Mouse (Mus musculus): ENCODE data around the gene Plppr1. TPM values are rescaled to one million over a fixed set of nuclear protein-coding genes. Genes with fewer than 3 reads are reported as not detected.

Plppr1 gene
- polyA plus RNA-seq, 1 experiment = not detected

DNA sequence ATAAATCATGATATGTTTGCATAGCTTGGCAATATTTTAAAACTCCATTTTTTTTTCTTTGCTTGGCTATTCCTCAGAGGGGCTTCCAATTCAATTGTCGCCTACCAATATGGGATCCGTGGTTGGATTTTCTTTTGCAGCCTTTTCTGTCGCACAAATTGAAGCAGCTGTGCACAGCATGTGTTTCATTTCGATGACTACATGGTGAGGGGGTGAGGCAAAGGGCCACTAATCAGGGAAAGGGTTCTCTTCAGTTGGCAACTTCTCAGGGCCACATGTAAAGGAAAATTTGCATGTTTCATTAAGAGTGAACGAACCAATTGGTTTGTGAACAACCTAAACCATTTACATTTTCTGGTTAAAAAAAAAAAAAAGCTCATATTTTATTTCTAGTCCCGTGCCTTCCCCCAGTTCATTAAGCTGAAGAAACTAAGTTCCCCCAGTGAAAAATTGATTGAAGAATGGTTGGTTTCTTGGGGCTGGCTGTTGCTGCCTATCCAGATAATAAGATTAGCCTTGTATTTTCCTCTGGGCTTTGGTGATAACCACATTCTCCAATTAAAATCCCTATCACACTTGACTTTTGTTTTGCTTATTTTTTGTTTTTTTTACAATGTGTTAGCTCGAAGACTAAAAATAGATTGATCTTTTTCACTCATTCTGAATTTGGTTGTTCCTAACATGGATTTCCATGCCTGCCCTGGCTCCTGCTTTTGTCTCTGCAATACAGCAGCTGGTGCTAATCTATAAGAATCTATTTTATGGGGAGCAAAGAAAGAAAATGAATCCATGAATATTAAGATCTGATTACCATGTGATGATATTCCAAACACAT, 43.1 kb downstream of the Plppr1 start:
- Histone ChIP-seq H3ac (ENCODE audit: control insufficient read depth, insufficient read length, low read depth) (no peak overlapping the region), H3K79me3 (ENCODE audit: low read depth) (no peaks in the 10 kb centered on the region), H3K27me3 (ENCODE audit: control insufficient read depth, insufficient read depth, insufficient read length) (no peaks in the 10 kb centered on the region), H3K4me3 (ENCODE audit: insufficient read depth, poor library complexity, severe bottlenecking) (no peak overlapping the region), H3K79me2 (ENCODE audit: control insufficient read depth, insufficient read depth) (no peaks in the 10 kb centered on the region), H3K36me3 (ENCODE audit: control insufficient read depth, insufficient read depth) (no peaks in the 10 kb centered on the region)
- TF ChIP-seq FOSL1 (IDR thresholded peaks at IDR 0.05; ENCODE audit: insufficient read depth, low read length, poor library complexity, severe bottlenecking) (no peak), CEBPB (IDR thresholded peaks at IDR 0.05; ENCODE audit: low read depth) (no peak), USF1 (IDR thresholded peaks at IDR 0.05; ENCODE audit: low read depth) (no peak), MYOG (IDR thresholded peaks at IDR 0.05; ENCODE audit: control insufficient read depth, extremely low read depth, insufficient read length) (no peak), CTCF (IDR thresholded peaks at IDR 0.05; ENCODE audit: control insufficient read depth, insufficient read depth, insufficient read length) (no peak), MAX (IDR thresholded peaks at IDR 0.05) (no peak), MYOD1 (IDR thresholded peaks at IDR 0.05; ENCODE audit: control insufficient read depth, insufficient read length, low read depth) (no peak)

DNA sequence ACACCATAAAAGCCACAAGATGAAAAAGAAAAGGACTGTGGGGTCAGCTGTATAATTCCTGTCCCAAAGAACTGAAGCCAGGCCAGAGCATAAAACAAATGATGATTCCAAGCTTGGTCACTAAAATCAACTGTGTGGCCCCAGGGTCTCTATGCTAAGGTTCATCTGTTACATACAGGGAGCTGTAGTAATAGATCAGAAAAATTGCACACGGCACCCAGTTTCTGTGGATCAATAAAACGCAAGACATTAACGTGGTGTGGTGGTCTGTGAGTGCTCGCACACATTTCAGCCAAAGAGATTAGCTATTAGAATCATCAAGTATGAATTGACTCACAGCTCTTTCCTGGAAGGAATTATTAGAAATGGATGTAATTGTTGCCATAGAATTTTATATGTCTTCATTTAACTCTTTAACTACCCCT, 43.7 kb downstream of the Plppr1 start:
- H3K36me3 ChIP-seq (ENCODE audit: control insufficient read depth, insufficient read depth) = no peaks in the 10 kb centered on the region

DNA sequence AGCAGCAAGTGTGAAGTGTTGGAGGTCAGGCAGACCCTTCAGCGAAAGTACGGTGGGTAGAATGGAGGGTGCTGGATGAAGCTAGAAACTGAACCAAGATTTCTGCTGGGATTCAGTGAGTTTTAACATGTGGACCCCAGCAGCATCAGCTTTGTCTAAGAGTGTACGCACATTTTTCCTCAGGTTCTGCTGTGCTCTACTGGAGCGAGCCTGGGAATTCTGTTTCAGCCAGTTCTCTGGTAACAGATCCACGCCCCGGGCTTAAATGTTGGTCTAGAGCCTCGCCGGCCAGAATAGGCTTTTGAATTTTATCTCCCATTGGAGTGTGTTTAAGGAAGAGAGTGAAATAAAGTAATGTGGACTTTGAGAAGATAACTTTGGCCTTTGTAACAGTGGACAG, 45.8 kb downstream of the Plppr1 start:
- Histone ChIP-seq H3K4me3 (ENCODE audit: insufficient read depth, poor library complexity, severe bottlenecking) (no peak overlapping the region), H3K27me3 (ENCODE audit: control insufficient read depth, insufficient read depth, insufficient read length) (no peaks in the 10 kb centered on the region), H3K36me3 (ENCODE audit: control insufficient read depth, insufficient read depth) (no peaks in the 10 kb centered on the region), H3ac (ENCODE audit: control insufficient read depth, insufficient read length, low read depth) (no peak overlapping the region), H3K79me3 (ENCODE audit: low read depth) (no peaks in the 10 kb centered on the region), H3K79me2 (ENCODE audit: control insufficient read depth, insufficient read depth) (no peaks in the 10 kb centered on the region)
- TF ChIP-seq MYOD1 (IDR thresholded peaks at IDR 0.05; ENCODE audit: control insufficient read depth, insufficient read length, low read depth) (no peak), MAX (IDR thresholded peaks at IDR 0.05) (no peak), CEBPB (IDR thresholded peaks at IDR 0.05; ENCODE audit: low read depth) (no peak), USF1 (IDR thresholded peaks at IDR 0.05; ENCODE audit: low read depth) (no peak), CTCF (IDR thresholded peaks at IDR 0.05; ENCODE audit: control insufficient read depth, insufficient read depth, insufficient read length) (no peak), FOSL1 (IDR thresholded peaks at IDR 0.05; ENCODE audit: insufficient read depth, low read length, poor library complexity, severe bottlenecking) (no peak), MYOG (IDR thresholded peaks at IDR 0.05; ENCODE audit: control insufficient read depth, extremely low read depth, insufficient read length) (no peak)

More for the DNA sequence above, 43.7 kb downstream of the Plppr1 start:
- H3K27me3 ChIP-seq (ENCODE audit: control insufficient read depth, insufficient read depth, insufficient read length) = no peaks in the 10 kb centered on the region
- H3K79me3 ChIP-seq (ENCODE audit: low read depth) = no peaks in the 10 kb centered on the region
- no peak overlapping the region for H3ac ChIP-seq (ENCODE audit: control insufficient read depth, insufficient read length, low read depth)
- TF ChIP-seq MYOG (IDR thresholded peaks at IDR 0.05; ENCODE audit: control insufficient read depth, extremely low read depth, insufficient read length) (no peak), CTCF (IDR thresholded peaks at IDR 0.05; ENCODE audit: control insufficient read depth, insufficient read depth, insufficient read length) (no peak), MYOD1 (IDR thresholded peaks at IDR 0.05; ENCODE audit: control insufficient read depth, insufficient read length, low read depth) (no peak), FOSL1 (IDR thresholded peaks at IDR 0.05; ENCODE audit: insufficient read depth, low read length, poor library complexity, severe bottlenecking) (no peak), USF1 (IDR thresholded peaks at IDR 0.05; ENCODE audit: low read depth) (no peak), MAX (IDR thresholded peaks at IDR 0.05) (no peak), CEBPB (IDR thresholded peaks at IDR 0.05; ENCODE audit: low read depth) (no peak)
- H3K79me2 ChIP-seq (ENCODE audit: control insufficient read depth, insufficient read depth) = no peaks in the 10 kb centered on the region
- no peak overlapping the region for H3K4me3 ChIP-seq (ENCODE audit: insufficient read depth, poor library complexity, severe bottlenecking)

DNA sequence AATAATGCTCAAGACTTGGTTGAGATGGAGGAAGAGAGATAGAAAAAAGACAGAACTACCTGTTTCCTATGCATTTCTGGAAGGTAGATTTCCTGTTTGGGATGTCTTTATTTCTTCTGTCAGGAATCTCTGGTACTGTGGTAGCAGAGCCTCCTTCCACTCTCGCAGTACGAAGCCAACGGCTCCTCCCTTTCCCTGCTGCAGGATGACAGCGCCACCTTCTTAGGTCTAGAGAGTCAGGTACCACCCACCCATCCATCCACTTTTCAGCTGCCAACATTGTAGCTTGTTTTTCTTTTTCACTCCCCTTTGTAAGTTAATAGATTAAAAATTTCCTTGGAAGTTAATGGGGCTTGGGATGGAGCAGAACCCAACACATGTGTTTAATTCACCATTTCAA, 48.8 kb downstream of the Plppr1 start:
- H3K79me2 ChIP-seq (ENCODE audit: control insufficient read depth, insufficient read depth) = no peaks in the 10 kb centered on the region
- no peaks in the 10 kb centered on the region for H3K36me3 ChIP-seq (ENCODE audit: control insufficient read depth, insufficient read depth)
- no peak overlapping the region for H3K4me3 ChIP-seq (ENCODE audit: insufficient read depth, poor library complexity, severe bottlenecking)
- H3ac ChIP-seq (ENCODE audit: control insufficient read depth, insufficient read length, low read depth) = no peak overlapping the region
- no peaks in the 10 kb centered on the region for H3K27me3 ChIP-seq (ENCODE audit: control insufficient read depth, insufficient read depth, insufficient read length)
- H3K79me3 ChIP-seq (ENCODE audit: low read depth) = no peaks in the 10 kb centered on the region
- TF ChIP-seq MYOG (IDR thresholded peaks at IDR 0.05; ENCODE audit: control insufficient read depth, extremely low read depth, insufficient read length) (no peak), FOSL1 (IDR thresholded peaks at IDR 0.05; ENCODE audit: insufficient read depth, low read length, poor library complexity, severe bottlenecking) (no peak), USF1 (IDR thresholded peaks at IDR 0.05; ENCODE audit: low read depth) (no peak), CTCF (IDR thresholded peaks at IDR 0.05; ENCODE audit: control insufficient read depth, insufficient read depth, insufficient read length) (no peak), MAX (IDR thresholded peaks at IDR 0.05) (no peak), CEBPB (IDR thresholded peaks at IDR 0.05; ENCODE audit: low read depth) (no peak), MYOD1 (IDR thresholded peaks at IDR 0.05; ENCODE audit: control insufficient read depth, insufficient read length, low read depth) (no peak)

DNA sequence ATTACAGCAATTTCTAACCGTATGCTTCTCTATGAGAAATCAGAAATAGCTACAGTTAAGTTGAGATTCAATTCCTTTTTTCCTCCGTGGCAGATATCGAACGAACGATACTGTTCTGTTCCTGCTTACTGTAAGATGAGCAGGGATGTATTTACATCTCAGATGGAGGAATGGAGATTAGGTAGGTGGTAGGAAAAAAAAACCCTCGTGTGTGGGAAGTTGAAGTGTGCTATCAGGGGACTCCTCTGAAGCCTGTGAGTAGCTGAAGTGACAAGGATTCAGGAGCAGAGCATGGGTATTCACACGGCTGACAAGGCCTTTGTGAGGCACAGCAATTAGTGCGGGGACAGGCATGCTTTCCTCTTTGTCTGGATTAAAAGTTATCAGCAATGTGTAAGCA, 49.3 kb downstream of the Plppr1 start:
- TF ChIP-seq USF1 (IDR thresholded peaks at IDR 0.05; ENCODE audit: low read depth) = no peak
- TF ChIP-seq CTCF (IDR thresholded peaks at IDR 0.05; ENCODE audit: control insufficient read depth, insufficient read depth, insufficient read length) = no peak
- TF ChIP-seq CEBPB (IDR thresholded peaks at IDR 0.05; ENCODE audit: low read depth) = no peak
- no peak for TF ChIP-seq MAX (IDR thresholded peaks at IDR 0.05)
- no peak for TF ChIP-seq FOSL1 (IDR thresholded peaks at IDR 0.05; ENCODE audit: insufficient read depth, low read length, poor library complexity, severe bottlenecking)
- TF ChIP-seq MYOG (IDR thresholded peaks at IDR 0.05; ENCODE audit: control insufficient read depth, extremely low read depth, insufficient read length) = no peak
- no peak for TF ChIP-seq MYOD1 (IDR thresholded peaks at IDR 0.05; ENCODE audit: control insufficient read depth, insufficient read length, low read depth)
- H3K79me3 ChIP-seq (ENCODE audit: low read depth) = no peaks in the 10 kb centered on the region
- no peaks in the 10 kb centered on the region for H3K27me3 ChIP-seq (ENCODE audit: control insufficient read depth, insufficient read depth, insufficient read length)
- H3K79me2 ChIP-seq (ENCODE audit: control insufficient read depth, insufficient read depth) = no peaks in the 10 kb centered on the region
- H3K36me3 ChIP-seq (ENCODE audit: control insufficient read depth, insufficient read depth) = no peaks in the 10 kb centered on the region
- H3ac ChIP-seq (ENCODE audit: control insufficient read depth, insufficient read length, low read depth) = no peak overlapping the region
- no peak overlapping the region for H3K4me3 ChIP-seq (ENCODE audit: insufficient read depth, poor library complexity, severe bottlenecking)
